Mouse (Mus musculus): ENCODE data around the gene Slc9a2. TPM values are rescaled to one million over a fixed set of nuclear protein-coding genes. Genes with fewer than 3 reads are reported as not detected.
A peak's percentile ranks its signal among the peaks of the same experiment; 100 is the strongest.
"Not testable (repeated sequence)": the region's sequence is repeated elsewhere in the genome, so short reads cannot be mapped to it uniquely, and the experiment has no call there.

Gene Slc9a2
- 0.87 to 1.1 TPM (median 0.96 TPM) in 3 replicates for total RNA-seq (2017)

DNA sequence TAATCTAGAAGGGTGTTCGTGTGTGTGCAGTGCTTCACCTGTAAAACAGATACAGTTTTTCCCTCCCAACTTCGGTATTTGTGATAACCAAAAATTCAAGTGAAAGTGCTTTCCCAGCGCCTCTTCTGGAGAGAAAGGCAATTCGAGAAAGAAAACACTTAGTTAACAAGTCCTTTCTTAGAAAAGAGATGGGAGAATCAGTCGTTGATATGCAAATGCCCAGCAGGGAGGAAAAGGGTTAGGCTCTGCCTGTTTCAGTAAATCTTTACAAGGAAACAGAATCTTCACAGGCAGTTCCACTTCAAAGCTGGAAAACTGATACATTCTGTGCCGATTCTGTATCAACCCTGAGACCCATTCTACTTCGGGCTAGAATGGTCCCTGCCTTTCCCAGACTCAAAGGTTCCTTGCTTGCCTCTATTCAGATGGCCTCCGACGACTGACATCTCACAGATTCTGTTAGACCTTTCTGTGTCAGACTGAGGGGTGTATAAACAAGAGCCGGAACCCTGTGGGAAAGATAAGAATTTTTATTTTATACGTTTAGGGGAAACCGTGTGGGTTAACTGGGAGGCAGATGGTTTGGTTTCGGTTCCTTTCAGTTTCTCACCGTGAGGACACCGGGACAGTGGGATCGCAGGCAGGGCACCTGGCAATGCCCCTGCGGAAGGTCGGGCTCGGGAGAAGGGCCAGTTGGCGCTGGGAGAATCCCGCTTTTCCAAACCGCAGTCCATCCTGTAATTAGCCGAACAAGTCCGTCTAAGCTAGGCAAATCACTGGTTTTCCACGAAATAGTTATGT is at the start of gene Slc9a2:
Gene Slc9a2, plus strand, starts transcription at position 508 of the 801 bp plus-strand sequence.
- no peak for ATAC-seq (replicated peaks; ENCODE audit: insufficient number of reproducible peaks, low FRiP score, low TSS enrichment, poor library complexity, severe bottlenecking)

DNA sequence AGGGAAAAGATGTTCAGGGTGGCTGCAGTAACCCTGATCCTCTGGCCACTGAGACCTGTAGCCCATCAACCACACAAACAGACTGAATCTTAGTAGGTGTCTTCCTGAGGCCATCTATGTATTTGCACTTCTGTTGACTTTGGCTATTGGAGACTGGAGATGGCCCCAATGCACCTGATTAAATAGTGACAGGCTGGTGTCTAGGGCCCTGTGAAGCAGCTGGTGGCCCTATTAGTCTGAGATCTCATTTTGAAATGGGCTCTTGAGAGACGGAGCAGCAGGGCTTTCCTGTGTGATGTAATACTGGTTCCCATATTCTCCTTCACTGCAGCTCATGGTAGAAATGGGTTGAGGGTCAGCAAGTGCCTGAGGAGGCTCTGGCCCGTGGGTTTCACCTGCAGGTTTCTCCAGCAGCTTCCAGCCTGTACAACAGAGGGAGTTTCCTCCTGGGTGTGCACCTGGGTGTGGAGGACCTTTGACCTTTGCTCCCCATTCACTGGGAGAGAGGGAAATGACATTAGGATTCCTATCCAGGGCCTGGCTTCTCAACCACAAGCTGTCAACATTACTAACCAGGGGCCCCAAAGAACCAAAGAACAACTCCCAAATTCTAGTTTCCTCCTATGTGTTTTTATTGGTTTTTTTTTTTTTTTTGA is 47.8 kb upstream of the Slc9a2 start:
- ATAC-seq (replicated peaks; ENCODE audit: insufficient number of reproducible peaks, low FRiP score, low TSS enrichment, poor library complexity, severe bottlenecking): no peak

DNA sequence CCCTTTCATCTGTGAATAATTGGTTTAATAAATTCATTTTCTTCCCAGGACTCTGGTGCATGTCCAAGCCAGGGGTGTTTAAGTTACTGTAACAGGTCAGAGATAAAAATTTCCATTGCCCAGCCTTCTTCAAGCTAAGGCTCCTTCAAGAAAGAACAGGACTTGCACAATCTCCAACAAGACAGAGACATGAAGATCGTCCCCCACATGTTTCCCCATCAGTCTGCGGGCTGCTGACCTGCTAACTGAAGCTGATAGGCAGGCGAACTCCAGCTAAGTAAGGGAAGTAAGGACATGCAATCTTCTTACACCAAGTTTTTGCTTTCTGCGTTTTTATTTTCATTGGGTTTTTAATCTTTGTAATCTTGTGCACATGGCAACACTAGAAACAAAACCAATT is 45.8 kb upstream of the Slc9a2 start:
- ATAC-seq (replicated peaks; ENCODE audit: insufficient number of reproducible peaks, low FRiP score, low TSS enrichment, poor library complexity, severe bottlenecking): no peak

GRCm38 (mm10) chr1:40648234-40648633 is 32.1 kb upstream of the Slc9a2 start:
- no peak for ATAC-seq (replicated peaks; ENCODE audit: insufficient number of reproducible peaks, low FRiP score, low TSS enrichment, poor library complexity, severe bottlenecking)

- ATAC-seq (replicated peaks; ENCODE audit: insufficient number of reproducible peaks, low FRiP score, low TSS enrichment, poor library complexity, severe bottlenecking): no peak
Observed at GRCm38 (mm10) chr1:40650803-40651497, 29.4 kb upstream of the Slc9a2 start.

DNA sequence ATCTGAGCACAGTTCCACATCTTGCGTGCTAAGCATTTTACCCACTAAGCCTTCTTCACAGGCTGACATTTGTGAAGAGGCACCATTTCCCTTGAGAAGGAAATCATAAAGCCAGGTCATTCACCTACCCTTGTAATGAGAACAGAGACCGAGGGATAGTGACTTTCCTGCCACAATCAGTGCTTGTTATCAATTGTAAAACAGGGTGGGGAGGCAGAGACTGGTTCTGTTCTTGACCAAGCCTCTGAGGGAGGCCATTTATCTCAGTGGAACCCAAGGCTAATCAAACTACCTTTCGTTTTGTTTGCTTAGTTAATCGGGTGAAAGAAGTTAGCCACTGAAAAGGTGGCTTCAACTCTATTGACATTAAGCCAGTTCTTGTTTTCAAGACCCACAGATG is 23.3 kb upstream of the Slc9a2 start:
- ATAC-seq (replicated peaks; ENCODE audit: insufficient number of reproducible peaks, low FRiP score, low TSS enrichment, poor library complexity, severe bottlenecking): no peak

GRCm38 (mm10) chr1:40657978-40658496 is 22.3 kb upstream of the Slc9a2 start:
- 0 out of 2 replicates have a peak, but pooled peaks have one; percentile 63 for ATAC-seq (replicated peaks; ENCODE audit: insufficient number of reproducible peaks, low FRiP score, low TSS enrichment, poor library complexity, severe bottlenecking)

DNA sequence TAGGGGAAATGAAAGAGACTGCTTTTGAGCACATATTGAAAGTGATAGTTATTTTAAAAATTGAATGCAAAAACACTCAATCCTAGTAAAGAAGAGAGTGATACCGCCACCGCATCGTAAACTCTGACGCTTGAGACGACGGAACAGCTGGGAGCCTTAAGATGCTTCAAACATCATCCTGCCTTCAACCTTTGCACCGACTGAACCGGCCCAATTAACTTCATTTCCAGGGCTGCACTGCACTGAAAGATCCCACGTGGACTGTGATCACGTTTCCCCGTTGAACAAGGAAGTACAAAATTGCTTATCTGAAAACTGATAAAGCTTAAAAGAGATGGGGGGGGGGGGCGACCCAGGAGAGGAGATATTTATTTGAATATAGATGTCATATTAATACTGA is 21.4 kb upstream of the Slc9a2 start:
- no peak for ATAC-seq (replicated peaks; ENCODE audit: insufficient number of reproducible peaks, low FRiP score, low TSS enrichment, poor library complexity, severe bottlenecking)

- ATAC-seq (replicated peaks; ENCODE audit: insufficient number of reproducible peaks, low FRiP score, low TSS enrichment, poor library complexity, severe bottlenecking): no peak
Observed at GRCm38 (mm10) chr1:40659496-40659895, 20.9 kb upstream of the Slc9a2 start.

DNA sequence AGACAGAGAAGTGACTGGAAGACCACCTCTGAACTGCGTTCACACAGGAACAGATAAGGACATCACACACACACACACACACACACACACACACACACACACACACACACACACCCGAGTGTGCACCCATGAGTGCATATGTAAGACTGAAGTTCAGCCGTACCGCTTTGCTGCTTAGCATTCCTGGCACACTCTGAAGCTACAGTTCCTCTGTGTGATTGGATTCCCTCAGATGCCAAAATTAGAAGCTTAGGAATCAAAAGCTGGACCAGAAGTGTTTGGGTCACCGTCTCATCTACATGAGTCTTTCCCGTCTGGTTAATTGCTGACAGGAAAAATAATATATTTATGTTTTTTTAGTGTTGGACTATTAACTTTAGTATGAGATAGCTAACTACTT is 19.5 kb upstream of the Slc9a2 start:
- ATAC-seq (replicated peaks; ENCODE audit: insufficient number of reproducible peaks, low FRiP score, low TSS enrichment, poor library complexity, severe bottlenecking): no peak

DNA sequence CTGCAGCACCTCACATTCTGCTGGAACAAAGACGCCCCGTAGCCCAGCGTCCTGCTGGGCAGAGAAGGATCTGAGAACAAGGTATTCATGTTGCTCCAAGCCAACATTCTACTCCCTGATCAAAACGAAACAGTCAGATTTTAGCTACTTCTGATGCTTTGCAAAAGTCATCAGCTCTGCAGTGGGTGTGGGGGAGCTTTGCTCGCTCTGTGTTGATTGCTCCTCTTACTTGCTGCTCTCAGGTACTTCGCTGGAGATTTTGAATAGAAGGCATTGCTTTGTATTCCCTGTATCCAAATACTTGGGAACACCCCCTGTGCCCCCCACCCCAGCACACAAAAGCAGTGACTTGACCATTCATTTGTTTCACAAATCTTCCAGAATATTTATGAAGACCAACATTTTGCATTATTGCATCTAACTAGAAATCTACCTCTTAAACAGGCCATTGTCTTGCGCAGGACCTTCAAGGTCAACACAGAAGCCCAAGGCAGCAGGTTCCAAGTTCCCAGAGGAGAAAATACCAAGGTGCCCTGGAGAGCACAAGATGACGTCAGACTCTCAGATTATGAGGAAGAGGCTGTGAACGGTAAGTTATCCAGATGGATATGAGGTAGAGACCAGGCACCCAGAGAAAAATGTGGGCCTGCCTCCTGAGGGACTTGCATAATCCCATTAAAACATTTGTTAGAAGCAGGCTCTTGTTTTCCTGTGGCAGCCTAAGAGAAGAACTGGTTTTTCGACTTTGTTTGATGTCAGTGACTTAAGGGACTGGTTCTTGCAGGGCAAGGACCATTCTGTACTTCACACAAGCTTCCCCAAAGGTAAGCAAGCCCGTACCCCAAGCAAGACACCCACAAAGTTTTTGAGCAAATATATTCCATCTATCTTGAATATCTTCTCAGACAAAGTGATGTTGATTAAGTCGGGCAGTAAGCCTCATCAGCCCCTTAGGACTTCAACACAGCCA is 14.7 kb upstream of the Slc9a2 start:
- no peak for ATAC-seq (replicated peaks; ENCODE audit: insufficient number of reproducible peaks, low FRiP score, low TSS enrichment, poor library complexity, severe bottlenecking)

GRCm38 (mm10) chr1:40667442-40667841 is 12.9 kb upstream of the Slc9a2 start:
- not testable (repeated sequence) for ATAC-seq (replicated peaks; ENCODE audit: insufficient number of reproducible peaks, low FRiP score, low TSS enrichment, poor library complexity, severe bottlenecking)

GRCm38 (mm10) chr1:40670025-40670424 is 10.3 kb upstream of the Slc9a2 start:
- ATAC-seq (replicated peaks; ENCODE audit: insufficient number of reproducible peaks, low FRiP score, low TSS enrichment, poor library complexity, severe bottlenecking): no peak

GRCm38 (mm10) chr1:40671490-40671889 is 8.9 kb upstream of the Slc9a2 start:
- no peak for ATAC-seq (replicated peaks; ENCODE audit: insufficient number of reproducible peaks, low FRiP score, low TSS enrichment, poor library complexity, severe bottlenecking)

DNA sequence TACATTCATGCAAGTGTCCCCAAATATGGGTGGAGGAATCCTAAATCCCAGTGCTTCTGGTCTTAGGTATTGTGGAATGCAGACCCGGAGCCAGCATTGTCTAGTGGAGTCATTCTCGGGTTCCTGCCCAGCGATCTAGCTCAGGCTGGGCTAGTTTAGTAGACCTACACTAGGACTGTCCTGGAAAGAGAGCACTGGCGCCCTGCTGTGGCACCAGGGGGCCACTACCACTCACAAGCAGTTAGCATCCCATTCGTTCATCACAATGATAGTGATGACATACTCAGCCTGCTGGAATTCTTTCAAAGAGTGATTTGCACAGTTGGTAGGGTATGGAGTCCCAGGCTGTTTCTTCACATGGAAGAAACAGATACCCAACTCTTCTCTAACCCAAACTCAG is 3.1 kb upstream of the Slc9a2 start:
- ATAC-seq (replicated peaks; ENCODE audit: insufficient number of reproducible peaks, low FRiP score, low TSS enrichment, poor library complexity, severe bottlenecking): no peak

- ATAC-seq (replicated peaks; ENCODE audit: insufficient number of reproducible peaks, low FRiP score, low TSS enrichment, poor library complexity, severe bottlenecking): 0 out of 2 replicates have a peak, but pooled peaks have one; percentile 14
Observed at GRCm38 (mm10) chr1:40680868-40681698, 709 bp downstream of the Slc9a2 start.

DNA sequence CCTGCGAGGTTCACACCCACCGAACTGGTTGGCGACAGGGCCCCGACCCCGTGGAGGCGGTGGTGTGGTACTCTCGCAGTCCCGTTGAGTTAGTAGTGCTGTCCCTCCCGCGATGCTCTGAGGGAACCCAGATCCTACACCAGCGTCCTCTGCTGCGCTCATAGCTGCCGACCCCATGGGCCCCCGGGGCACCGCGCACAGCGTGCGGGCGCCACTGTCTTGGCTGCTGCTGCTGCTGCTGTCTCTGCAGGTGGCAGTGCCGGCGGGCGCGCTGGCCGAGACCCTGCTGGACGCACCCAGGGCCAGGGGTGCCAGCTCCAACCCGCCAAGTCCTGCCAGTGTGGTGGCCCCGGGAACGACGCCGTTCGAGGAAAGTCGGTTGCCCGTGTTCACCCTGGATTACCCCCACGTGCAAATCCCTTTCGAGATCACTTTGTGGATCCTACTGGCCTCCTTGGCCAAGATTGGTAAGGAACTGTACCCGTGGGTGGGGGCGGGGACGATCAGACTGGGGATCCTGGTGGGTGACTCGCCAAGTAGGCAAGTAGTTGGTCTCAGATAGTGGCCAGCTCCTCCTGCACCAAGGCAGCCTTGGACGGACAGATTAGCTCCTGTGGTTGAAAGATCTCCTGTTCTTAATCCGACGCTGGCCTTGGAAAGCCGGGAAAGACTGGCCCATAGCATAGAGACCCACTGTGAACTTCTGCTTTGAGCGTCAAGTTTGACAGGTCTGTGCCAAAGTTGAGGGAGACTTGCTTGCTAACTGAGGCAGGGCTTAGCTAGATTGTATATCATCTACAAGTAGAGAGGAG is 1.5 kb downstream of the Slc9a2 start:
- ATAC-seq (replicated peaks; ENCODE audit: insufficient number of reproducible peaks, low FRiP score, low TSS enrichment, poor library complexity, severe bottlenecking): 0 out of 2 replicates have a peak, but pooled peaks have one; percentile 14
